Mouse (Mus musculus): ENCODE measurements around the gene Myrip. TPM values are rescaled to one million over a fixed set of nuclear protein-coding genes. Genes with fewer than 3 reads are reported as not detected.

Myrip gene
- polyA plus RNA-seq, 1 experiment: not detected

Other genes with a start within 250 kb of the Myrip start
- gene Cx3cr1, start 231.6 kb upstream of the Myrip start, polyA plus RNA-seq (2012; fragmentation: generic; extraction: Trizol): 0.04 TPM
- not detected for gene Ccr8, start 209.4 kb upstream of the Myrip start, polyA plus RNA-seq (2012; fragmentation: generic; extraction: Trizol)
- gene Slc25a38, start 191.1 kb upstream of the Myrip start, polyA plus RNA-seq (2012; fragmentation: generic; extraction: Trizol): 17.1 TPM
- 3,947 TPM for gene Rpsa, start 173.8 kb upstream of the Myrip start, polyA plus RNA-seq (2012; fragmentation: generic; extraction: Trizol)
- not detected for gene Mobp, start 151.8 kb upstream of the Myrip start, polyA plus RNA-seq (2012; fragmentation: generic; extraction: Trizol)
- gene Eif1b, start 190.7 kb downstream of the Myrip start, polyA plus RNA-seq (2012; fragmentation: generic; extraction: Trizol): 52.6 TPM
- 0.02 TPM for gene Entpd3, start 238.3 kb downstream of the Myrip start, polyA plus RNA-seq (2012; fragmentation: generic; extraction: Trizol)